Comparison of ENCODE assay signal across 21 mouse cellular contexts in genomic region chr1:167379751-167380150, GRCm38 (mm10). TPM values are rescaled to one million over a fixed set of nuclear protein-coding genes. Genes with fewer than 3 reads are reported as not detected.
A peak's percentile ranks its signal among the peaks of the same experiment; 100 is the strongest.
DNase-seq lines count a peak whose midpoint lies in the region; ATAC-seq and TF ChIP-seq lines count a peak whose summit lies in the region.
"Had no signal": no experiment of that assay in that cellular context is flagged by ENCODE, and none has a peak within 500 bp of the region (broad histone marks: within the 10 kb centered on the region; RNA-seq: fewer than 3 reads in every experiment).

No protein-coding gene starts in this region.

- DNase-seq in adrenal gland, adult 8-10 months: peak; percentile 23
- DNase-seq in adrenal gland, adult 18-20 months (ENCODE audit: low spot score in 2 of 2): no peak
- DNase-seq in heart, adult 9 months (ENCODE audit: low spot score in 2 of 2): peak; percentile 23 to 28
- DNase-seq in heart, postnatal 36 days: no peak
- DNase-seq in ES-CJ7 (ENCODE audit: low read depth, low spot score): peak; percentile 43
- DNase-seq in liver, embryonic 14.5 days (ENCODE audit: low read depth in 3 of 3, low spot score in 3 of 3): no peak
- DNase-seq in cerebellum, adult 11-12 months: no peak
- DNase-seq in testis, postnatal 10 days (ENCODE audit: low spot score): no peak
- DNase-seq: cerebellum, adult 18-20 months; cerebellum, postnatal 25 days; forebrain, postnatal 0 days; layer of hippocampus, adult 9-11 months; lung, embryonic 14.5 days; spleen, adult 18-20 months; thymus, postnatal 25 days had no signal

- H3K4me3 ChIP-seq in liver, embryonic 14.5 days (ENCODE audit: insufficient read depth in 1 of 2, low read depth in 2 of 2, low read length in 2 of 2): no peak overlapping the region
- H3K4me3 ChIP-seq: embryonic facial prominence, embryonic 12.5 days; limb, embryonic 13.5 days; midbrain, embryonic 13.5 days had no signal

- H3K4me2 ChIP-seq in liver, embryonic 14.5 days (ENCODE audit: low read depth): no peak overlapping the region
- H3K4me2 ChIP-seq: embryonic facial prominence, embryonic 12.5 days; limb, embryonic 13.5 days; lung, embryonic 14.5 days; midbrain, embryonic 13.5 days had no signal

- peaks cover 57 to 73% of the 10 kb centered on the region in 2 experiments for H3K4me1 ChIP-seq in liver, embryonic 14.5 days (replicated peaks; ENCODE audit: control insufficient read depth in 2 of 2, insufficient read depth in 2 of 2, low read length in 1 of 2)

- H3K36me3 ChIP-seq in liver, embryonic 14.5 days (replicated peaks; ENCODE audit: control insufficient read depth, insufficient read depth, low read depth): peaks cover 78% of the 10 kb centered on the region
- H3K36me3 ChIP-seq: embryonic facial prominence, embryonic 12.5 days had no signal

- no peak overlapping the region for H3K9ac ChIP-seq in liver, embryonic 14.5 days (replicated peaks)
- H3K9ac ChIP-seq: embryonic facial prominence, embryonic 12.5 days; forebrain, postnatal 0 days; limb, embryonic 13.5 days; lung, embryonic 14.5 days; midbrain, embryonic 13.5 days had no signal

- no peak for TF ChIP-seq EP300 in liver, embryonic 14.5 days (IDR thresholded peaks at IDR 0.05; ENCODE audit: low read depth)

- H3K27ac ChIP-seq in liver, embryonic 14.5 days: no peak overlapping the region
- H3K27ac ChIP-seq: embryonic facial prominence, embryonic 12.5 days; kidney, postnatal 0 days; limb, embryonic 13.5 days; midbrain, embryonic 13.5 days had no signal

- no peaks in the 10 kb centered on the region for H3K27me3 ChIP-seq in liver, embryonic 14.5 days (ENCODE audit: control insufficient read depth, insufficient read depth, low read length)
- H3K27me3 ChIP-seq: embryonic facial prominence, embryonic 12.5 days; limb, embryonic 13.5 days had no signal

- peak; percentile 11; the same call in 1 of the 2 replicates for TF ChIP-seq CTCF in liver, embryonic 14.5 days (IDR thresholded peaks at IDR 0.05; ENCODE audit: low read depth)

- intact Hi-C loops in heart, postnatal 36 days (cut with DNase I): no loop called here

- ATAC-seq in liver, embryonic 14.5 days (ENCODE audit: insufficient read depth): no peak
- ATAC-seq: forebrain, postnatal 0 days; hindbrain, embryonic 16.5 days; intestine, embryonic 16.5 days; midbrain, embryonic 13.5 days had no signal

- H3K9me3 ChIP-seq in liver, embryonic 14.5 days (ENCODE audit: control insufficient read depth, low read length): no peaks in the 10 kb centered on the region
- H3K9me3 ChIP-seq: embryonic facial prominence, embryonic 12.5 days; limb, embryonic 13.5 days; midbrain, embryonic 13.5 days had no signal

- WGBS in liver, embryonic 14.5 days (ENCODE audit: insufficient replicate concordance): 84% methylated on average over 5 of the region's 5 CpGs

RNA-seq across cellular contexts. Expression of gene Mgst3, which starts 13.9 kb away (rescaled TPM):
- total RNA-seq in adrenal gland, adult 8-10 months (2022): 100 to 1,000 TPM in 2 of 4 experiments, 10 to 100 TPM in 2; 69.3 to 119 (median 87.4) TPM
- 10 to 100 TPM; 71.3 to 93.4 TPM for total RNA-seq in adrenal gland, adult 18-20 months (2021)
- total RNA-seq in heart, postnatal 36 days (2021): 100 to 1,000 TPM; 324 to 329 TPM
- polyA plus RNA-seq in liver, embryonic 14.5 days (2012; rRNA removed): 330 and 468 TPM in 2 replicates
- polyA plus RNA-seq in liver, embryonic 14.5 days (2014; fragmentation: Nextera tagmentation; extraction: Ambion mirVana): 596 and 611 TPM in 2 replicates

RNA-seq across cellular contexts. Expression of gene Aldh9a1, which starts 30.0 kb away (rescaled TPM):
- 100 to 1,000 TPM in 1 of 4 experiments, 10 to 100 TPM in 3; 68.3 to 108 (median 76.9) TPM for total RNA-seq in adrenal gland, adult 8-10 months (2022)
- total RNA-seq in adrenal gland, adult 18-20 months (2021): 10 to 100 TPM; 70.5 to 94.4 TPM
- 10 to 100 TPM; 22.9 to 24.4 TPM for total RNA-seq in heart, postnatal 36 days (2021)
- polyA plus RNA-seq in liver, embryonic 14.5 days (2012; rRNA removed): 21.9 and 28.1 TPM in 2 replicates
- 52.5 and 59.9 TPM in 2 replicates for polyA plus RNA-seq in liver, embryonic 14.5 days (2014; fragmentation: Nextera tagmentation; extraction: Ambion mirVana)

Comparison
In these comparisons a context has a peak if more than half of its experiments do, and no peak if none do; other contexts are left out.
1. DNase-seq: peak in adrenal gland, adult 8-10 months (single experiment), heart, adult 9 months (2 of 2) and ES-CJ7 (single experiment); none in adrenal gland, adult 18-20 months (0 of 2), heart, postnatal 36 days (0 of 2), liver, embryonic 14.5 days (0 of 3), cerebellum, adult 11-12 months (single experiment) and testis, postnatal 10 days (single experiment).